Mouse (Mus musculus): ENCODE results near the gene Ifit2. TPM values are rescaled to one million over a fixed set of nuclear protein-coding genes. Genes with fewer than 3 reads are reported as not detected.
"Not testable (repeated sequence)": the region's sequence is repeated elsewhere in the genome, so short reads cannot be mapped to it uniquely, and the experiment has no call there.

Gene Ifit2
- polyA plus RNA-seq, 1 experiment from 2014 or later = 10.3 TPM

DNA sequence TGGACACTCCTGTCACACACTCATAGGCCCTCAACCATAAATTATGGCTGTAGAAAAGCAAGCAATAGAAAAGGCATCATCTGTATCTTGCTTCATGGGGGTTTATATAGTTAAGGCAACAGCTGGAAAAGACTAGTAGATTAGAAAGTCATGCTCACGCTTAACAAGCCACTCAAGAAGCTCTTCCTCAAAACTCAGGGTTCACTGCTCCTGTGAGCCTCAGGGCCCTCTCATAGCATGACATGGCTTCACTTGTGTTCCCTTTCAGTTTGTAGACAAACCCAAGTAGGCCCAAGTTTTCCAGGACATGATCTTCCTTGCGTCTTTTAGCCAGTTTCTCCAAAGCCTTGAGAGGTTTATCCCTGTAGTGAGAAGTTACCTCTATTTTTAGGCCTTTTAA lies 43.0 kb downstream of the Ifit2 start:
- H3K27me3 ChIP-seq (replicated peaks; ENCODE audit: control insufficient read depth, insufficient read depth, low read length) = no peaks in the 10 kb centered on the region
- H3K9ac ChIP-seq (ENCODE audit: low read depth, low read length) = no peak overlapping the region
- ATAC-seq (ENCODE audit: low read depth) = no peak
- H3K4me3 ChIP-seq (ENCODE audit: low read depth, low read length) = no peak overlapping the region
- 0 out of 2 replicates have a peak, but pooled peaks cover 3% of the 10 kb centered on the region for H3K4me1 ChIP-seq (ENCODE audit: control insufficient read depth, insufficient read depth, low read length)
- no peak overlapping the region for H3K4me2 ChIP-seq (ENCODE audit: low read depth, low read length)
- DNase-seq (ENCODE audit: low spot score) = no peak
- H3K36me3 ChIP-seq (ENCODE audit: control insufficient read depth, insufficient read depth, low read length) = no peaks in the 10 kb centered on the region
- H3K9me3 ChIP-seq (ENCODE audit: control insufficient read depth, low read length) = no peaks in the 10 kb centered on the region
- 89% methylated on average over 2 of the region's 2 CpGs for WGBS
- H3K27ac ChIP-seq (replicated peaks; ENCODE audit: low read depth, low read length) = no peak overlapping the region

DNA sequence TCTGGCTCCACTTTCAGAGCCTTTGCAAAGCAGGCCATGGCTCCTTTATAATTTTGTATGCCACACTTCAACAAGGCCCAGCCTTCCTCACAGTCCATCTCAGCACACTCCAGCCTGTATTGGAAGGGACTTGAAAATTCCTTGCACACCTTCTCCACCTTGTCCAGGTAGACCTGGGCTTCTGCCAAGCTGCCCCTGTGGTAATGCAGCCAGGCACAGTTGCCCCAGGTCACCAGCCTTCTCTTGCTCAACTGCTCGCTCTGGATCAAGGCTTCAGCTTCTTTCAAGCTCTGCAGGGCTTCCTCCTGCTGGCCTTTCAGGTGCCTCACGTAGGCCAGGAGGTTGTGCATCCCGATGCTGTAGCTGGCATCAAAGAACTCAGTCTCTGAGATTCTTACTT lies 44.0 kb downstream of the Ifit2 start:
- not testable (repeated sequence) for H3K9ac ChIP-seq (ENCODE audit: low read depth, low read length); DNase-seq (ENCODE audit: low spot score); H3K4me3 ChIP-seq (ENCODE audit: low read depth, low read length); H3K4me1 ChIP-seq (ENCODE audit: control insufficient read depth, insufficient read depth, low read length); H3K4me2 ChIP-seq (ENCODE audit: low read depth, low read length); H3K36me3 ChIP-seq (ENCODE audit: control insufficient read depth, insufficient read depth, low read length); H3K27ac ChIP-seq (replicated peaks; ENCODE audit: low read depth, low read length); H3K9me3 ChIP-seq (ENCODE audit: control insufficient read depth, low read length); H3K27me3 ChIP-seq (replicated peaks; ENCODE audit: control insufficient read depth, insufficient read depth, low read length); ATAC-seq (ENCODE audit: low read depth)
- 79% methylated on average over 3 of the region's 3 CpGs for WGBS

DNA sequence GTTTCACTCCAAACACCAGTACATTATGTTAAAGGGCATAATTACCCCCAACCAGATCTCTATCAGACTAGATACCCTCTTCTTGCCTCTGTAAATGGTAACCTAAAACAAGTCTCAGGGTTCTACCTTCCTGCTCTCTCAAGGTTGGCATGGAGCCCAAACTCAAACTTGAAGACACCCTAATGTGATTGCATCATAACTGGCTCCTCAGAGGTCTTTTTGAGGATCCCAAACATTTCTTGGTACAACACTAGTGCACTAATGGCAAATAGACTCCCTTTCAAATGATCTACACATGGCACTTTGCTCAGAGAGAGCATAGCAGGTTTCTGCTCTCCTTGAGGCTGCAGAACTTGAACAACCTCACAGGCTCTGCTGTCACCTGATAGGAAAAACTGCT lies 46.3 kb downstream of the Ifit2 start:
- H3K4me2 ChIP-seq (ENCODE audit: low read depth, low read length) = no peak overlapping the region
- no peak overlapping the region for H3K27ac ChIP-seq (replicated peaks; ENCODE audit: low read depth, low read length)
- no peak overlapping the region for H3K9ac ChIP-seq (ENCODE audit: low read depth, low read length)
- DNase-seq (ENCODE audit: low spot score) (no peak), ATAC-seq (ENCODE audit: low read depth) (no peak)
- no peaks in the 10 kb centered on the region for H3K27me3 ChIP-seq (replicated peaks; ENCODE audit: control insufficient read depth, insufficient read depth, low read length)
- H3K4me3 ChIP-seq (ENCODE audit: low read depth, low read length) = no peak overlapping the region
- H3K9me3 ChIP-seq (ENCODE audit: control insufficient read depth, low read length) = no peaks in the 10 kb centered on the region
- no peaks in the 10 kb centered on the region for H3K36me3 ChIP-seq (ENCODE audit: control insufficient read depth, insufficient read depth, low read length)
- H3K4me1 ChIP-seq (ENCODE audit: control insufficient read depth, insufficient read depth, low read length) = 0 out of 2 replicates have a peak, but pooled peaks cover 6% of the 10 kb centered on the region

DNA sequence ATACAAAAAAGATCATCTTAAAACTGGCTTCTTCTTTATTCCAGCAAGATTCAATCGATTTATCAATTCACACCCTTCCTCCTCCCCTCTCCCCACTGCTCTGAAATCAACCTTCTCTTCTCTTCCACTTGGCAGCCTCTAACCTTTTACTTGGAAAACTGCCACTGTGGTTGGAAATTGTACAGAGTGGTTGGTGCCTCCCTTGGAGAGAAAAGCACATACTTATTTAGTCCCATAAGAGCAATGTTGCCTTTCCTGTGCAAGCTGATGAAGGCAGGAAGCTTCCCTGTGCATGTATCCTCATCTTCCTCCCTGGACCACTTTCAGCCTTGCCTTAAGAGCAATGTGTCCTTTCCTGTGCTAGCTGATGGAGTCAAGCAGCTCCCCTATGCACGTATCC lies 47.8 kb downstream of the Ifit2 start:
- Histone ChIP-seq H3K9ac (ENCODE audit: low read depth, low read length) (no peak overlapping the region), H3K27ac (replicated peaks; ENCODE audit: low read depth, low read length) (no peak overlapping the region), H3K27me3 (replicated peaks; ENCODE audit: control insufficient read depth, insufficient read depth, low read length) (no peaks in the 10 kb centered on the region), H3K4me2 (ENCODE audit: low read depth, low read length) (no peak overlapping the region), H3K36me3 (ENCODE audit: control insufficient read depth, insufficient read depth, low read length) (no peaks in the 10 kb centered on the region), H3K4me3 (ENCODE audit: low read depth, low read length) (no peak overlapping the region), H3K4me1 (ENCODE audit: control insufficient read depth, insufficient read depth, low read length) (0 out of 2 replicates have a peak, but pooled peaks cover 6% of the 10 kb centered on the region), H3K9me3 (ENCODE audit: control insufficient read depth, low read length) (no peaks in the 10 kb centered on the region)
- ATAC-seq (ENCODE audit: low read depth) (peak; percentile 33; the same call in 1 of the 2 replicates), DNase-seq (ENCODE audit: low spot score) (peak; percentile 87)
- WGBS = 60% methylated on average over 2 of the region's 2 CpGs

DNA sequence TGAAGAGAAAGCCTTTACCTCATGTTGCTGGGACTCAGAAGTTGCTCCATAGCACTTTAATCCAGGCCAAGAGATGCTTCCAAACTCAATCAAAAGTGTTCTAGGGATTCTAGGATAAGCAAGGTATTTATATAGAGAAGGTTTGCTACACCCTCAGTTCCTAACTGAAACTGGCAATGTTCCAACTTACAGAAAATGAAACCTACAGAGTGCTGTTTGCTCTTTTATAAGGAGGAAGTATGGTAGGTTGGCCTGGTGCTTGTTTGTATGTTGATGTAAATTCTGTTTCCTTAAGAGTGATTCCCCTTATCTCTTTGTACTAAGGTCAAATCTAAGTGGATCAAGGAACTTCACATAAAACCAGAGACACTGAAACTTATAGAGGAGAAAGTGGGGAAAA lies 48.8 kb downstream of the Ifit2 start:
- peak; percentile 41 for DNase-seq (ENCODE audit: low spot score)

DNA sequence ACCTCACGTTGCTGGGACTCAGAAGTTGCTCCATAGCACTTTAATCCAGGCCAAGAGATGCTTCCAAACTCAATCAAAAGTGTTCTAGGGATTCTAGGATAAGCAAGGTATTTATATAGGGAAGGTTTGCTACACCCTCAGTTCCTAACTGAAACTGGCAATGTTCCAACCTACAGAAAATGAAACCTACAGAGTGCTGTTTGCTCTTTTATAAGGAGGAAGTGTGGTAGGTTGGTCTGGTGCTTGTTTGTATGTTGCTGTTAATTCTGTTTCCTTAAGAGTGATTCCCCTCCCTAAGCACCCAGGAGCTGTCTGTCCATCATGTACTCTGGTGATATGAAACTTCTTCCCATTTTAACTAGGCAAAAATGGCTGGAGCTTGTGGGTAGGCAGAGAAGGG lies 51.4 kb downstream of the Ifit2 start, which contains the start of gene Ifit1bl1:
Gene Ifit1bl1 (minus strand): TSS at position 69 of the 400 bp plus-strand sequence.
- ATAC-seq (ENCODE audit: low read depth) = not testable (repeated sequence)
- WGBS = 54% methylated on average over 1 of the region's 1 CpGs

More for the DNA sequence above, 48.8 kb downstream of the Ifit2 start:
- not testable (repeated sequence) for H3K36me3 ChIP-seq (ENCODE audit: control insufficient read depth, insufficient read depth, low read length); H3K27ac ChIP-seq (replicated peaks; ENCODE audit: low read depth, low read length); H3K4me3 ChIP-seq (ENCODE audit: low read depth, low read length); ATAC-seq (ENCODE audit: low read depth); H3K9me3 ChIP-seq (ENCODE audit: control insufficient read depth, low read length); H3K27me3 ChIP-seq (replicated peaks; ENCODE audit: control insufficient read depth, insufficient read depth, low read length); H3K4me1 ChIP-seq (ENCODE audit: control insufficient read depth, insufficient read depth, low read length); H3K4me2 ChIP-seq (ENCODE audit: low read depth, low read length); H3K9ac ChIP-seq (ENCODE audit: low read depth, low read length)

DNA sequence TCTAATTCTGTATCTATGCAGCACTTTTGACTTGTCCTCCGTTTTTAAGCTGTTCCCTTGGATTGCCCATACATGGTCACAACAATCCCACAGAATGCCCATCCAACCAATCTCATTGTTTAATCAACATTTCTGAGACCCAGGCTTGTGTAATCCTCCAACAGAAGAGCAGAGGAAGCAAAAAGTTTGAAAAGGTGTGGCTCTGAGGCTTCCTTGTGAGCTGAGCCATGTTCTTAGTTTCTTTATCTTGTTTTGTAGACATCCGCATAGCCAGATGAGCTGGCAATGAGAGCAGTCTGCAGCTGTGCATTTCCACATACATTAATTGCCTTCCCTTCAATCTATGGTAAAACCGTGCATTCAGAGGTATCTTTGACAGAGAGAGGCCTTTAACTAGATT lies 55.0 kb downstream of the Ifit2 start:
- WGBS = 88% methylated on average over 3 of the region's 3 CpGs
- Histone ChIP-seq H3K27ac (replicated peaks; ENCODE audit: low read depth, low read length) (no peak overlapping the region), H3K4me1 (ENCODE audit: control insufficient read depth, insufficient read depth, low read length) (no peaks in the 10 kb centered on the region), H3K9ac (ENCODE audit: low read depth, low read length) (no peak overlapping the region), H3K9me3 (ENCODE audit: control insufficient read depth, low read length) (no peaks in the 10 kb centered on the region), H3K27me3 (replicated peaks; ENCODE audit: control insufficient read depth, insufficient read depth, low read length) (no peaks in the 10 kb centered on the region), H3K36me3 (ENCODE audit: control insufficient read depth, insufficient read depth, low read length) (no peaks in the 10 kb centered on the region), H3K4me3 (ENCODE audit: low read depth, low read length) (no peak overlapping the region), H3K4me2 (ENCODE audit: low read depth, low read length) (no peak overlapping the region)
- no peak for ATAC-seq (ENCODE audit: low read depth)
- DNase-seq (ENCODE audit: low spot score) = no peak

More for the DNA sequence above, 51.4 kb downstream of the Ifit2 start, which contains the start of gene Ifit1bl1:
- H3K4me2 ChIP-seq (ENCODE audit: low read depth, low read length); H3K36me3 ChIP-seq (ENCODE audit: control insufficient read depth, insufficient read depth, low read length); H3K4me1 ChIP-seq (ENCODE audit: control insufficient read depth, insufficient read depth, low read length); H3K9ac ChIP-seq (ENCODE audit: low read depth, low read length); H3K27me3 ChIP-seq (replicated peaks; ENCODE audit: control insufficient read depth, insufficient read depth, low read length); H3K27ac ChIP-seq (replicated peaks; ENCODE audit: low read depth, low read length); H3K9me3 ChIP-seq (ENCODE audit: control insufficient read depth, low read length); H3K4me3 ChIP-seq (ENCODE audit: low read depth, low read length): not testable (repeated sequence)
- DNase-seq (ENCODE audit: low spot score) = peak; percentile 41

DNA sequence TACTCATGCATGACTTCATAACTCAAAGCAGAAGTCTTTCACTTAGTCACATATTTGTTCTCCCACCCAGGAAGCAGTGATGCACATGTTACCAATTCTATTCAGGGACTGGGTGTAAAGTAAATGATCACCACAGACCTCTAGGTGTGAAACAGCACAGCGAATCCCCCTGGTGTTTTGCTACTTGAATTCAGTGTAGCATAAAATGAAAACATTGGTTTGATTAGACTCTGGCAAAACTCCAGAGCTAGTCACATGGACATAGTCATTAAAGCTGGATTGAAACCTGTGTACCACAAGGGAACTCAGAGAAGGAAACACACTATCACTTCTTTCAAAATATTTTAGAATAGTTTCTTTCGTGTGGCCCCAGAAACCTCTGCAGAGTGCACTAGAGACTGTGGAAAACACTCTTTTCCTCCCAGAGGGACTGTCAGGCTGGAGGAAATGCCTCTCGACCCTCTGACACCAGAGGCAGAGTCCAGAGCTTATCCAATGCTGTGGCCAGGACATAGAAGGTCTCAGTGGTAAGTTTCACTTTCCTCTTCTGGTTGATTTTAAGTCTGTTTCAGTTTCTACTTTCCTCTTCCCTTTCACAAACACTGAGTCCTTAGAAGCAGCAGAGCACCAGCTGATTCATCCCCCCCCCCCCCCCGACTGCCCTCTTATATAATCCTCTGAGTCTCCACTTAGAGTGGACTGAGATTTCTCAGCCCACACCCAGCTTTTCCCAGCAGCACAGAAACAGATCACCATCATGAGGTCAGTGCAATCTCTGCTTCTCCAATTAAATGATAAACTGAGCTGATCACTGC lies 57.0 kb downstream of the Ifit2 start, which contains the start of gene Ifit3b:
Gene Ifit3b (plus strand): TSS at position 734 of the 815 bp plus-strand sequence.
- DNase-seq (ENCODE audit: low spot score) (peak; percentile 76), ATAC-seq (ENCODE audit: low read depth) (peak; percentile 62)
- not testable (repeated sequence) for H3K27ac ChIP-seq (replicated peaks; ENCODE audit: low read depth, low read length); H3K9me3 ChIP-seq (ENCODE audit: control insufficient read depth, low read length); H3K4me2 ChIP-seq (ENCODE audit: low read depth, low read length); H3K4me3 ChIP-seq (ENCODE audit: low read depth, low read length); H3K9ac ChIP-seq (ENCODE audit: low read depth, low read length); H3K27me3 ChIP-seq (replicated peaks; ENCODE audit: control insufficient read depth, insufficient read depth, low read length); H3K36me3 ChIP-seq (ENCODE audit: control insufficient read depth, insufficient read depth, low read length); H3K4me1 ChIP-seq (ENCODE audit: control insufficient read depth, insufficient read depth, low read length)
- WGBS = 31% methylated on average over 4 of the region's 4 CpGs

DNA sequence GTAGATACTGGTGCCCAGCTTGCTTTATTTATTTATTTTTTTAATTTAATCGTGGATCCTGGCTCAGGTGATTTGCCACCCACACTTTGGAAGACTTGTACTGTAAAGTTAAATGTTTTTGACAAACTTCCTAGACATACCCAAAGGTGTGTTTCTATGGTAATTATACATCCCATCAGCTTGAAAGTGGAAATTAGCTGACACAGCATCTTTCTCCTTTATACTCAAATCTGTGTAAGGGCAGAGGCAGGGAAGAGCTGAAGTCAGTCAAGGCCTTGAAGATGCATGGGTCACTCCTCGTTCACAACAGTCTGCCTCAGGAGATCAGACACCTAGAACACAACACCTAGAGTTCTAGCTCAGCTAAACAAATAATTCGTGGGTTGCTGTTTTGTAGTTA lies 59.6 kb downstream of the Ifit2 start:
- not testable (repeated sequence) for ATAC-seq (ENCODE audit: low read depth); H3K27ac ChIP-seq (replicated peaks; ENCODE audit: low read depth, low read length); H3K4me3 ChIP-seq (ENCODE audit: low read depth, low read length); DNase-seq (ENCODE audit: low spot score); H3K4me1 ChIP-seq (ENCODE audit: control insufficient read depth, insufficient read depth, low read length); H3K9me3 ChIP-seq (ENCODE audit: control insufficient read depth, low read length); H3K4me2 ChIP-seq (ENCODE audit: low read depth, low read length); H3K27me3 ChIP-seq (replicated peaks; ENCODE audit: control insufficient read depth, insufficient read depth, low read length); H3K9ac ChIP-seq (ENCODE audit: low read depth, low read length); H3K36me3 ChIP-seq (ENCODE audit: control insufficient read depth, insufficient read depth, low read length)
- 72% methylated on average over 3 of the region's 3 CpGs for WGBS

Data from embryonic facial prominence, embryonic 14.5 days (tissue).